Mouse (Mus musculus): ENCODE measurements around the gene Pcp4.

DNA sequence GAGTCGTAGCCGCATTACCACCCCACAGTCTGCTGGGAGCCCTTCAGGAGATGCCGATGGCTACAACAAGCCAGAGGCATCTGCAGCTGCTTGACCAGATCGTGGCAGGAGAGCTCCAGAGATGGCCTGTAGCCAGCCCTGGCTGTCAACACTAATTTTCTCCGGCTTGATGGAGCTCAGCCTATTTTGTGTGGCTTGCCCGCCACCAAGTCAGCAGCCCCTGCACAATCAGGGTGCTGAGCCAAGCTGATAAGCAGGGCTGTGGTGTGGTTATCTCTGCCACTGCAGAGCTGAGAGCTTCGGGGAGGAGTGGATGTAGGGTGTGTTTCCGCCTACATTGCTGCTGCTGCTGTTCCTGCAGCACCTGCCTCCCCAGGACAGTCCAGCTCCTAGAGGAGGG is 66.3 kb downstream of the Pcp4 start:
- TF ChIP-seq CHD2 (IDR thresholded peaks at IDR 0.05; ENCODE audit: low read length) (no peak), POLR2A (IDR thresholded peaks at IDR 0.05; ENCODE audit: low read depth, low read length) (no peak), MYC (IDR thresholded peaks at IDR 0.05; ENCODE audit: low read depth, low read length) (no peak), RAD21 (IDR thresholded peaks at IDR 0.05; ENCODE audit: low read depth, low read length) (no peak), MXI1 (IDR thresholded peaks at IDR 0.05; ENCODE audit: low read depth, low read length) (no peak), EP300 (IDR thresholded peaks at IDR 0.05; ENCODE audit: low read length) (no peak), CTCF (conservative IDR thresholded peaks at IDR 0.05 in 1 of 2, IDR thresholded peaks at IDR 0.05 in 1 of 2; ENCODE audit: low read depth in 2 of 2, low read length in 2 of 2) (no peak), CHD1 (IDR thresholded peaks at IDR 0.05; ENCODE audit: low read depth, low read length) (no peak), HCFC1 (IDR thresholded peaks at IDR 0.05; ENCODE audit: low read depth, low read length) (no peak), RCOR1 (conservative IDR thresholded peaks at IDR 0.05; ENCODE audit: low read depth, low read length) (no peak), E2F4 (IDR thresholded peaks at IDR 0.05; ENCODE audit: insufficient replicate concordance, low read depth, low read length) (no peak), ETS1 (conservative IDR thresholded peaks at IDR 0.05; ENCODE audit: low read depth, low read length) (no peak), ZKSCAN1 (IDR thresholded peaks at IDR 0.05; ENCODE audit: borderline replicate concordance, low read depth, low read length) (no peak)
